Mouse (Mus musculus): ENCODE data around the gene Gm14632. TPM values are rescaled to one million over a fixed set of nuclear protein-coding genes. Genes with fewer than 3 reads are reported as not detected.
"Not testable (repeated sequence)": the region's sequence is repeated elsewhere in the genome, so short reads cannot be mapped to it uniquely, and the experiment has no call there.

The Gm14632 gene
- not detected for polyA plus RNA-seq (2017; shearing (Covaris generic))

GRCm38 (mm10) chrX:30329472-30329871 is at the start of gene Gm14632:
Gene Gm14632 (plus strand): TSS chrX:30329772.
- ATAC-seq = not testable (repeated sequence)

Data from inflammation-experienced regulatory T-cells, adult 6 months (primary cell).